Mouse (Mus musculus) erythroid progenitor cell, adult 5-6 weeks (primary cell): ENCODE data around the gene Ddn. TPM values are rescaled to one million over a fixed set of nuclear protein-coding genes. Genes with fewer than 3 reads are reported as not detected.

Experiments
- ATAC-seq: replicated peaks from 2 replicates; pipeline ENCODE4 v1.8.0; 2016; ENCODE audit warnings: moderate number of reproducible peaks, mild to moderate bottlenecking, moderate TSS enrichment, inconsistent platforms; ENCODE audit not compliant: poor library complexity, low FRiP score, severe bottlenecking
- total RNA-seq, 2 experiments: library from RNA; stranded (forward) in 1 of 2; stranded (reverse) in 1 of 2; fragments of 150-400 nt in 1 of 2; fragments of 186-747, 209-891 nt in 1 of 2; gene quantifications; 2 replicates each; pipeline versions ENCODE4 v1.2.3 to v1.2.4; 2015 to 2017; ENCODE audit warnings: low replicate concordance in 2 of 2

The Ddn gene
- total RNA-seq, 2 experiments from 2014 or later: not detected

GRCm38 (mm10) chr15:98802926-98803325, 6.4 kb downstream of the Ddn start:
- no peak for ATAC-seq

- 0 out of 2 replicates have a peak, but pooled peaks have one; percentile 50 for ATAC-seq
Measured at GRCm38 (mm10) chr15:98799396-98799795, 9.9 kb downstream of the Ddn start.

- ATAC-seq: no peak
Measured at GRCm38 (mm10) chr15:98798903-98799302, 10.4 kb downstream of the Ddn start.

- no peak for ATAC-seq
Measured at GRCm38 (mm10) chr15:98797835-98798492, 11.3 kb downstream of the Ddn start.

- ATAC-seq: no peak
Measured at GRCm38 (mm10) chr15:98796803-98797595, 12.3 kb downstream of the Ddn start.

GRCm38 (mm10) chr15:98793141-98793698, 16.1 kb downstream of the Ddn start:
- no peak for ATAC-seq

- ATAC-seq: no peak
Measured at GRCm38 (mm10) chr15:98792233-98793020, 16.9 kb downstream of the Ddn start.

GRCm38 (mm10) chr15:98791771-98792170, 17.5 kb downstream of the Ddn start:
- ATAC-seq: no peak

- no peak for ATAC-seq
Measured at GRCm38 (mm10) chr15:98791221-98791620, 18.1 kb downstream of the Ddn start.

GRCm38 (mm10) chr15:98790761-98791160, 18.5 kb downstream of the Ddn start:
- ATAC-seq: no peak

GRCm38 (mm10) chr15:98789661-98790535, 19.4 kb downstream of the Ddn start, which contains the start of gene Wnt1:
Gene Wnt1, plus strand, starts transcription at chr15:98789857.
- ATAC-seq: no peak

GRCm38 (mm10) chr15:98788972-98789660, 20.2 kb downstream of the Ddn start:
- ATAC-seq: 0 out of 2 replicates have a peak, but pooled peaks have one; percentile 43

GRCm38 (mm10) chr15:98787930-98788329, 21.4 kb downstream of the Ddn start:
- ATAC-seq: no peak

- ATAC-seq: no peak
Measured at GRCm38 (mm10) chr15:98785744-98786143, 23.5 kb downstream of the Ddn start.

- ATAC-seq: no peak
Measured at GRCm38 (mm10) chr15:98781166-98781565, 28.1 kb downstream of the Ddn start.

GRCm38 (mm10) chr15:98780573-98780972, 28.7 kb downstream of the Ddn start:
- ATAC-seq: no peak

GRCm38 (mm10) chr15:98780075-98780474, 29.2 kb downstream of the Ddn start:
- no peak for ATAC-seq

- no peak for ATAC-seq
Measured at GRCm38 (mm10) chr15:98778806-98779205, 30.5 kb downstream of the Ddn start.
